ENCODE assay signal across 21 mouse cellular contexts in genomic region chr16:11406622-11407021, GRCm38 (mm10).
"Had no signal": no experiment of that assay in that cellular context is flagged by ENCODE, and none has a peak within 500 bp of the region (broad histone marks: within the 10 kb centered on the region; RNA-seq: fewer than 3 reads in every experiment).

No protein-coding gene starts in this region.

- H3K36me3 ChIP-seq: liver, embryonic 13.5 days; midbrain, embryonic 15.5 days had no signal

- H3K27ac ChIP-seq: layer of hippocampus, adult 2 months; limb, embryonic 10.5 days; limb, embryonic 13.5 days; liver, embryonic 13.5 days; macrophage; midbrain, embryonic 12.5 days; midbrain, embryonic 15.5 days; neural tube, embryonic 12.5 days; neural tube, embryonic 15.5 days; stomach, postnatal 0 days had no signal

- H3K9me3 ChIP-seq: limb, embryonic 10.5 days; limb, embryonic 13.5 days; liver, embryonic 13.5 days; midbrain, embryonic 12.5 days; midbrain, embryonic 15.5 days; neural tube, embryonic 12.5 days; neural tube, embryonic 15.5 days had no signal

- H3K4me2 ChIP-seq: limb, embryonic 13.5 days; liver, embryonic 13.5 days; lung, embryonic 14.5 days; midbrain, embryonic 12.5 days; midbrain, embryonic 15.5 days; neural tube, embryonic 12.5 days; neural tube, embryonic 15.5 days had no signal

- H3K4me1 ChIP-seq: liver, embryonic 13.5 days; midbrain, embryonic 12.5 days; midbrain, embryonic 15.5 days; neural tube, embryonic 12.5 days; neural tube, embryonic 15.5 days had no signal

- ATAC-seq: inflammation-experienced regulatory T-cells, adult 6 months; intestine, embryonic 16.5 days; lung, postnatal 0 days; midbrain, embryonic 15.5 days had no signal

- H3K4me3 ChIP-seq: layer of hippocampus, adult 2 months; limb, embryonic 10.5 days; limb, embryonic 13.5 days; liver, embryonic 13.5 days; midbrain, embryonic 12.5 days; midbrain, embryonic 15.5 days; neural tube, embryonic 12.5 days; neural tube, embryonic 15.5 days had no signal

- H3K27me3 ChIP-seq: limb, embryonic 13.5 days; liver, embryonic 13.5 days; midbrain, embryonic 12.5 days; midbrain, embryonic 15.5 days; neural tube, embryonic 12.5 days; neural tube, embryonic 15.5 days had no signal

- H3K9ac ChIP-seq: limb, embryonic 13.5 days; liver, embryonic 13.5 days; lung, embryonic 14.5 days; midbrain, embryonic 12.5 days; midbrain, embryonic 15.5 days; neural tube, embryonic 12.5 days; neural tube, embryonic 15.5 days had no signal

- DNase-seq: layer of hippocampus, adult 9-11 months; liver; liver, embryonic 13.5 days; lung, embryonic 14.5 days; right cerebral cortex, adult 18-20 months; right cerebral cortex, postnatal 14 days; right cerebral cortex, postnatal 4 days; thymus, adult 18-20 months; thymus, postnatal 36 days had no signal
